Mouse (Mus musculus) thymus, adult 2 months (tissue): ENCODE results near the gene Slc5a11.

ENCODE experiments used
- CTCF ChIP-seq: fragments of 200-500 bp; IDR thresholded peaks from 2 replicates; pipeline ENCODE4 v1.5.1; 2012; ENCODE audit warnings: mild to moderate bottlenecking, control low read depth, low read length, moderate library complexity, borderline replicate concordance; ENCODE audit not compliant: control insufficient read depth, poor library complexity, insufficient read depth; ENCODE audit errors: extremely low read depth
- POLR2A ChIP-seq: fragments of 200-500 bp; IDR thresholded peaks from 2 replicates; pipeline ENCODE4 v1.6.1; 2012; ENCODE audit warnings: mild to moderate bottlenecking, low read length, control low read depth, moderate library complexity; ENCODE audit not compliant: control insufficient read depth, poor library complexity, insufficient read depth; ENCODE audit errors: extremely low read depth

- TF ChIP-seq POLR2A (no peak), CTCF (no peak)
Observed at GRCm38 (mm10) chr7:123289176-123289575, 74.6 kb downstream of the Slc5a11 start.
